Mouse (Mus musculus) kidney, postnatal 10 days (tissue): ENCODE measurements at regions not wholly inside any gene's neighbourhood (a gene's known extent, or its start where the extent isn't known, plus 50 kb on each side); places are given as distances from the start of the nearest gene placed in this dataset.

Experiments used
- DNase-seq: peaks from one replicate; pipeline ENCODE4 v3.0.0; 2021; ENCODE audit warnings: mixed read lengths

DNA sequence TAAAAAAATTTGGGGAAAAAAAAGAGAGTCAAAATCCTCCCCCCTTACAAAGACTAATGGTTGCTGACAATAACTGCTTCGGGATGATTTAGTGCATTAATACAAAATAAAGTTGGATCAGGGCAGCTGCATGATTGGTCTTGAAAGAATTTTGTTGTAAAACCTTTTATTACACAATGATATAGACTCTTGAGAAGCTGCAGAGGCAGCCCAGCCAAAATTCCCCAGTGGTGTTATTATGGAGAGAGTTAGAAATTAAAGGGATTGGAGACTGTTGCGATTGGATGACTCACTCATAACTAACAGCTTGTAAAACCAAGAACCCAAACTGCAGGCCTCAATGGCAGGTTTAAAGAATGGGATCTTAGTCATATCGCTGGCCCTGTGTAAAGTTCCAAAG, 181.4 kb upstream of the Igfbp7 start:
- no peak for DNase-seq

GRCm38 (mm10) chr5:77581702-77582101, 173.9 kb upstream of the Igfbp7 start:
- DNase-seq = no peak

DNA sequence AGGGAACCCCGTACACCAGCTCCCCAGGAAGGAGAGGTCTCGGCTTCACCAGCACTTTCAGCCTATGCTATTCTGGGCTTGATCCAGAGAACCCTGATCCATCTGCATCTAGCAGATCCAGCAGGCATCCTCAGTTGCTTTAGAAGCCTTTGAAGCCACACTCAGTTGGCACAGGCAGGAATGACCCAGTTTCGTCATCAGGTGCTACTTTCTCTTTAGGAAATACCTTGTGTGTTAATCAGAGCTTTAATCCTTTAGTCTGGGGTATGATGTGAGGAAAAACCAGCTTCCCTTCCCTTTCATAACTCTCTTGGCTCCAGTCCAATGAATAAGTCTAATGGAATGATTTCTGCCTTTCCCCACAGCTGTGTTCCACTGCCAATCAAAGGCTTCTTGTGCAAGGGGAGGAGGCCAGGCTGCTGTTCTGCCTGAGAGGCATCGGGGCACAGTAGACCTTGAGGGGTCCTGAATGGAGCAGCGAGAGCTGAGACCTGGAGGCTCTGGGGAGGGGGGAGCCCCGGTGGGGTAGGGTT, 173.3 kb upstream of the Igfbp7 start:
- peak; percentile 22 for DNase-seq

DNA sequence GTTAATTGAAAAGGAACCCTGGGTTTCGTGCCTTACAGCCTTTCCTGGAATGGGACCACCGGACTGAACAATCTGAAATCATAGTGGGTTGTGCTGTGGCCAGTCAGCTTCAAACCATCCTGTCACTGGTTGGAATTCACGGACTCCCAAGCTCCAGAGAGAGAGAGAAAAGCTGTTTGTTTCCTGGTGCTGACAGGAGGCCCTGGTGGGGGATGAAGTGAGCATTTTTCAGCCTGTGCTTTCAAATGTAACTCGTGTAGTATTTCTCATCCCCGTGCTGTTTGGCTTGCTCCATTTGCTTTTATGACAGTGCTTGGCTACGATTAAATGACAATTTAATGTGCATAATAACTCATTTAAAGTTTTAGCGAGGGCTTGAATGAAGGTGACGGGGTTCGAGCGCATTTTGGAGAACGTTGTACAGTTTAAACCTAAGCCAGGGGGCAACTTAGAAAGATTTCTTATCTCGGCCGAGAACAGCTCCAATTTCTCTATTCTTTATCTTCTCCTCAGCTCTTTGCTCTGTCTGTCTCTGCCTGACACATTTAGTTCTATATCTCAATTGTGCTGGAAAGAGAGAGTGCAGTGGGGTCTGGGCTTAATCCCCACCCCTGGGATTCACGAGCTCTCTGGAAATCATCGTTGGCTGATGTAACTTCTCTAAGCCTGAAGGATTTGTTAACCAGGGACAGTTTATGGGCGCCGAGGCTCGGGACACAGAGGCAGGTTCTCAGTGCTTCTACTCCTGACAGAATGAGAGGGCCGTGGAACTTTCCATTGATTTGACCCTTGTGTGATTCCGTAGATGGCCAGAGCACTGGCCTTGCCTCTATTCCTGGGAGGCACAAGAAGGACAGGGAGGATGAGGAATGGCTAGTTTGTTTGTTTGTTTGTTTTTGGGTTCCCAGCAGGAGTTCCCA, 172.2 kb upstream of the Igfbp7 start:
- peak; percentile 33 for DNase-seq

DNA sequence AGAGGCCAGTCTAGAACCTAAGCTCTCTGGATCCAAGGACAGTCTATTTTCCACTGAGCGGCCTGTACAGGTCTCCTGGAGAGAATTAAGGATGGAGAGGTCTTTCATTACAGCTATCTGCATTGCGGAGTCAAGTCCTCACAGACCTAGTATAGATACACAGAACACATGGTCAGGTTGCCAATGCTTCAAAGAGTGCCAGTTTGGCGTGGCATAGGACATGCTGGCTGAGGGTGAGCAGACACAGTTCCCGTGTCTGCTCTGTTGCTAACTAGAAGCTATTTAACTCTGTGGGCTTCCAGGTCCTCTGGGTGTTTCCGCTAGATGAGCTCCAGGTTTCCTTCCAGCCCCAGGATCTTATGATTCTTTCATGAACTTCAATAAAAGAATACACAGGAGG, 169.0 kb upstream of the Igfbp7 start:
- no peak for DNase-seq

GRCm38 (mm10) chr5:77575780-77576179, 167.9 kb upstream of the Igfbp7 start:
- DNase-seq = no peak

DNA sequence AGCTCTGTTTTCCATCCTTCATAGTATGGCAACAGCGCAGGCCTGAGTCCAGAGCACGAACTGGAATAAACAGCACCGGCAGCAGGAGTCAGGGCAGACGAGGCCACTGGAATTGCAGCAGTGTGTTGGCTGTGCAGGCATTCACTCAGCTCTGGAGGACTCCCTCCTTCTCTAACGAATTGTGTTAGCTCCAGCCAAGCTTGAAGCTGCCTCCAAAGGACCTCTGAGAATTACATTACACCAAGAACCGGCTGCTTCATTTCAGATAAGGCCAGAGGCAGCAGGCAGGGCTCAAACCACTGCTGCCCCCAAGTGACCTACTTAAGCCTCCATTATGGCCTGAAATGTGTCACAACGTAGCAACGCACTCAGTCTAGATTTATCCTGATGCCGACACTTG, 162.5 kb upstream of the Igfbp7 start:
- peak; percentile 50 for DNase-seq

DNA sequence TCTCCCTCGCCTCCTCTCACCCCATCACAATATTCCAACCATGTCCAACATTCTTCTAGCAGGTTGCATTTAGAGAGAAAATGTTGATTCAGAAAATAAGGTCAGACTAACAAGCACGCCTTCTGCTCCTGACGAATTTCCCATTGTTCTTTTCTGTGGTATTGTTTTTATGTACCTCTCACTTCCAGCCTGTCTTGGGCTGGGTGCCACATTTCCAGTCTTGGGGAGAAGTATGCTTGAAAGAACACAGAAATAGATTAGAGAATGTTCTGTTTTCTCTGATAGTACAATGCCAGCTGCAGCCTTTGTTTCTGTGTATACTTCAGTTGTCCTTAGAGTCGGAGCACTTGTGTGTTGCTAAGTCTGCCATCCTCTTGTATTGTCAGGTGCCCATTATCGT, 160.3 kb upstream of the Igfbp7 start:
- no peak for DNase-seq

- DNase-seq = no peak
These were observed 144.7 kb upstream of the Igfbp7 start for GRCm38 (mm10) chr5:77552580-77552979.

- DNase-seq = no peak
These were observed 144.2 kb upstream of the Igfbp7 start for GRCm38 (mm10) chr5:77552081-77552480.

DNA sequence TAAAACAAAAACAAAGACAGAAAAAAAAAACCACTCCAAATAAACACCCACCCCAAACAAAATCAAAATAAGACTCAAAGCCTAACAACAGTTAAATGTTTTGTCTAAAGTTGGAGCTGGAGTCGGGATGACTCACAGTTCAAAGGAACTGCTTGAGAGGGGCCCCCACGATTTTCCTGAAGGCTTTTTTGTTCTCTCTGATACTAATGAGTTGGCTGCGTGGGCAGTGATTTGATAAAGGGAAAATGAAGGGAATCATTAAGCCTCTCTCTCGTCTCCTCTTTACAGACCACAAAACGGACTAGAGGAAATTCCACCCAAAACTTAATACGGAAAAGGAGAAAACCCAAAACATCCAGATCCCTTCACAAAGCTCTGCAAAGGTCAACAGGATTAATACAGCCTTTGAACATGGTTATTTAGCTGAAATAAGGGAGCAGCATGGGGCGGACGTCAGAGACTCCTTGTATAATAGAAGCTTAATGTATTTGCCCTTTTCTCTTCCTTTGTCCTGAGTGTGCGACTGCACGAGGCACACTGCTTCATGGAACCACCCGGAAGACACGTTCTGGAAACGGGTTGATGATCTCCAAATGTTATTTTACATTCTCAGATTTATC, 138.3 kb upstream of the Igfbp7 start:
- DNase-seq = peak; percentile 20

GRCm38 (mm10) chr5:77532261-77533015, 124.6 kb upstream of the Igfbp7 start:
- no peak for DNase-seq

DNA sequence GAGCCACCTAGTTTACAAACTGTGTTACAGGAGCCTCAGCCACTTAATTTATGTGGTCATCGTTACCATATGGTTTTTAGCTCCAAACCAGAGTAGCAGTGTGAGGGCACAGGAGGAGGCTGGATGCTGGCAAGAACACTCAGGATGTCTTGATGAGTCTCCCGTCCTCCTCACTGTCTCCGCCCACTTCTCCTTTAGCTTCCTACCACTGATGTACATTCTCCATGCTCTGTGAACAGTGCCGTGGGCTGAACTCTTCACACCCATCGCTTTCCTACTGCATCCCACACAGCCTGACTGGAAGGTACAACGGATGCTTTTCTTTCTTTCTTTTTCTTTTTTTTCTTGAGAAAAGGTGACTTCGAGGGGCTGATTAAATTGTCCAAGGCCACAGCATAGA, 122.5 kb upstream of the Igfbp7 start:
- no peak for DNase-seq

GRCm38 (mm10) chr5:77517252-77517651, 109.4 kb upstream of the Igfbp7 start:
- DNase-seq = no peak

GRCm38 (mm10) chr5:77515448-77515847, 107.6 kb upstream of the Igfbp7 start:
- no peak for DNase-seq

DNA sequence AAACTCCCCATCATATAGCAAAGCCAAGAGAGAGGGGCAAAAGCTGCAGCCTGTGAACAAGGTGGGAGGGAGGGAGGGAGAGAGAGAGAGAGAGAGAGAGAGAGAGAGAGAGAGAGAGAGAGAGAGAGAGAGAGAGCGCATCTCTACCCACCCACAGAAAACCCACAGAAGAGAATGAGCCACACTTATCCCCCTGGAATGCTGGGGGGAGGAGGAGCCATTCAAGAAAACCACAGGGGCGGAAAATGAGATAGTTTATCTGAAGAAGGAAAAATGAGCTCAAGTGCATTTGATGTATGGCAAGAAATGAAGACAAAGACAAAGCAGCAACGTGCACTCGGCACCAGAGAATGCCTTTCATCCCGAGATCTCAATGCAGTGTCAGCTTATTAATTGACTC, 94.8 kb upstream of the Igfbp7 start:
- no peak for DNase-seq

GRCm38 (mm10) chr5:77499949-77500460, 92.2 kb upstream of the Igfbp7 start:
- no peak for DNase-seq

GRCm38 (mm10) chr5:77494601-77495000, 86.8 kb upstream of the Igfbp7 start:
- DNase-seq = no peak

DNA sequence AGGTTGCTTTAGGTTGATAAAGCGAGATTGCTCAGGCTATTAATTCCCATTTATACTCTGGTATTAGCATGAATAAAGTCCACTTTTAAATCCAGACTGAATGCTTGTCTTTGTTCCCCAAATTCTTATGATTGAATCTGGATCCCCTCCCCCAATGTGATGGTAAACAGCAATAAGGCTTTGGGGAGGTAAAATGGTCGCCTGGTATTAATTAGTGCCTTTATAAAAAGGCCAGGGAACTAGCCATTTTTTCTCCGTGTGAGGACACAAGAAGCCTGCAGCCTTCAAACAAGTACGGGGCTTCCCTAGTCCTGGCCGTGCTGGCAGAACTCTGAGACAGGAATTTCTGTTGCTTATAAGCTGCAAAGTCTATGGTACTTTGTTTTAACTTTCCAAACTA, 81.1 kb upstream of the Igfbp7 start:
- no peak for DNase-seq

GRCm38 (mm10) chr5:77487837-77488827, 80.3 kb upstream of the Igfbp7 start:
- DNase-seq = no peak

- no peak for DNase-seq
These were observed 75.3 kb upstream of the Igfbp7 start for GRCm38 (mm10) chr5:77483053-77483717.
